Mouse (Mus musculus) liver, embryonic 14.5 days (tissue): ENCODE results near the gene Bod1l. TPM values are rescaled to one million over a fixed set of nuclear protein-coding genes. Genes with fewer than 3 reads are reported as not detected.

Experiments
- ATAC-seq: fragments of 200-750 bp; cut with Nextera tagmentation; 2 replicates; pipeline ENCODE4 v1.8.0; 2017; ENCODE audit warnings: moderate number of reproducible peaks, mild to moderate bottlenecking, moderate library complexity; ENCODE audit not compliant: insufficient read depth
- DNase-seq, 3 experiments: peaks; one replicate each; pipeline ENCODE4 v3.0.0-alpha.2; 2012 to 2013; ENCODE audit warnings: low read depth in 3 of 3, low spot score in 3 of 3
- H3K27ac ChIP-seq: fragments of 300-500 bp; sonication (generic); 2 replicates; pipeline ENCODE4 v1.5.1; 2014; ENCODE audit warnings: moderate library complexity, mild to moderate bottlenecking, control low read depth, inconsistent platforms
- H3K27me3 ChIP-seq: fragments of 300-500 bp; sonication (generic); 2 replicates; pipeline ENCODE4 v1.6.1; 2014; ENCODE audit warnings: mild to moderate bottlenecking, low read length, moderate library complexity; ENCODE audit not compliant: control insufficient read depth, insufficient read depth
- H3K36me3 ChIP-seq: fragments of 300-500 bp; sonication (generic); replicated peaks from 2 replicates; pipeline ENCODE4 v1.6.1; 2014; ENCODE audit warnings: low read depth; ENCODE audit not compliant: control insufficient read depth, insufficient read depth
- H3K4me1 ChIP-seq, 2 experiments: fragments of 200-500 bp in 1 of 2; fragments of 300-500 bp in 1 of 2; sonication (generic) in 1 of 2; replicated peaks; 2 replicates each; pipeline ENCODE4 v1.6.1; 2012 to 2014; ENCODE audit warnings: antibody characterized with exemption in 1 of 2, inconsistent platforms in 1 of 2, low read length in 1 of 2; ENCODE audit not compliant: control insufficient read depth in 2 of 2, insufficient read depth in 2 of 2
- H3K4me2 ChIP-seq: fragments of 300-500 bp; sonication (generic); 2 replicates; pipeline ENCODE4 v1.6.1; 2014; ENCODE audit warnings: low read depth, mild to moderate bottlenecking, control low read depth, moderate library complexity
- H3K4me3 ChIP-seq, 2 experiments: fragments of 200-500 bp in 1 of 2; fragments of 300-500 bp in 1 of 2; sonication (generic) in 1 of 2; 2 replicates each; pipeline ENCODE4 v1.5.1; 2012 to 2014; ENCODE audit warnings: low read depth in 2 of 2, low read length in 2 of 2, mild to moderate bottlenecking in 2 of 2, control low read depth in 1 of 2, inconsistent platforms in 1 of 2, moderate library complexity in 1 of 2; ENCODE audit not compliant: insufficient read depth in 1 of 2
- H3K9ac ChIP-seq: fragments of 300-500 bp; sonication (generic); replicated peaks from 2 replicates; pipeline ENCODE4 v1.6.1; 2014; ENCODE audit warnings: mild to moderate bottlenecking, control low read depth, moderate library complexity
- H3K9me3 ChIP-seq: fragments of 300-500 bp; sonication (generic); 2 replicates; pipeline ENCODE4 v1.6.1; 2016; ENCODE audit warnings: low read length, mixed read lengths; ENCODE audit not compliant: control insufficient read depth
- CTCF ChIP-seq: IDR thresholded peaks from 2 replicates; pipeline ENCODE4 v1.5.1; 2016; ENCODE audit warnings: antibody characterized with exemption, low read depth, control low read depth
- EP300 ChIP-seq: IDR thresholded peaks from 2 replicates; pipeline ENCODE4 v1.6.1; 2016; ENCODE audit warnings: antibody characterized with exemption, low read depth
- WGBS: fragments of 180-500 bp; shearing (Covaris S2); extraction: QIAGEN DNeasy Blood & Tissue Kit; methylation state at CpG from one replicate; pipeline ENCODE4 v1.1.7; 2014; ENCODE audit not compliant: insufficient replicate concordance; 5-methylcytosine and 5-hydroxymethylcytosine counted together
- polyA plus RNA-seq, 2 experiments: library from polyadenylated mRNA; depleted of rRNA in 1 of 2; stranded (reverse) in 1 of 2; unstranded in 1 of 2; fragments of >200 nt; fragmentation: Nextera tagmentation in 1 of 2; extraction: Ambion mirVana in 1 of 2; gene quantifications; 2 replicates each; pipeline versions ENCODE4 v1.2.1 to v1.2.3; 2012 to 2014

The Bod1l gene
- polyA plus RNA-seq, 2 experiments = 4.4 to 7.9 TPM

GRCm38 (mm10) chr5:41755373-41755960, 88.6 kb downstream of the Bod1l start:
- no peak for TF ChIP-seq EP300
- no peak for TF ChIP-seq CTCF
- Histone ChIP-seq H3K4me3 (no peak overlapping the region), H3K9ac (no peak overlapping the region), H3K4me2 (no peak overlapping the region), H3K36me3 (no peaks in the 10 kb centered on the region), H3K27ac (no peak overlapping the region), H3K27me3 (peaks cover 77% of the 10 kb centered on the region), H3K9me3 (no peaks in the 10 kb centered on the region), H3K4me1 (no peaks in the 10 kb centered on the region)
- DNase-seq = no peak
- WGBS = 2% methylated on average over 23 of the region's 23 CpGs
- ATAC-seq = no peak

DNA sequence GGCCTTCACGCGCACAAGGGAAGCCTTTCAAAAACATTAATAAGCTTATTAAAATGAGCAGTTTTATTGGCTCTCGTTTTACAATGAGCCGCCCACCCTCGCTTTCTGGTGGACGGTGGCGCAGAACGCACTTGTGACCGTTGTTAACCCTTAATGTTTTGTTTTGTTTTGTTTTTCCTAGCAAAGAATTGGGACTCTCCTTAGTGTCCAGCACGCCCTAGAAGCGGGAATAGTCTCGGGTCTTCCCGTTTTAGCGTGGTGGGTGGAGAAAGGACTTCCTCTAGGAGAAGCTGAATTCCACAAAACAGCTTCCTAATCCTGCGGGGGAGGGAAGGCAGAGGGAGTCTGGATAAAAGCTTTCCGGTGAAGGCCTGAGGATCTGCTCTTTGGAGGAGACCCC, 89.3 kb downstream of the Bod1l start:
- Histone ChIP-seq H3K9ac (no peak overlapping the region), H3K36me3 (no peaks in the 10 kb centered on the region), H3K27ac (no peak overlapping the region), H3K4me1 (no peaks in the 10 kb centered on the region), H3K4me3 (no peak overlapping the region), H3K27me3 (peaks cover 75% of the 10 kb centered on the region), H3K9me3 (no peaks in the 10 kb centered on the region), H3K4me2 (no peak overlapping the region)
- DNase-seq = no peak
- no peak for ATAC-seq
- under 1% methylated on average over 16 of the region's 16 CpGs for WGBS
- no peak for TF ChIP-seq CTCF
- TF ChIP-seq EP300 = no peak

GRCm38 (mm10) chr5:41754226-41754775, 89.8 kb downstream of the Bod1l start:
- Histone ChIP-seq H3K9me3 (no peaks in the 10 kb centered on the region), H3K27ac (no peak overlapping the region), H3K4me1 (no peaks in the 10 kb centered on the region), H3K9ac (no peak overlapping the region), H3K4me2 (no peak overlapping the region), H3K4me3 (no peak overlapping the region), H3K27me3 (peaks cover 73% of the 10 kb centered on the region), H3K36me3 (no peaks in the 10 kb centered on the region)
- ATAC-seq = no peak
- TF ChIP-seq EP300 (no peak), CTCF (no peak)
- no peak for DNase-seq
- 2% methylated on average over 17 of the region's 17 CpGs for WGBS

DNA sequence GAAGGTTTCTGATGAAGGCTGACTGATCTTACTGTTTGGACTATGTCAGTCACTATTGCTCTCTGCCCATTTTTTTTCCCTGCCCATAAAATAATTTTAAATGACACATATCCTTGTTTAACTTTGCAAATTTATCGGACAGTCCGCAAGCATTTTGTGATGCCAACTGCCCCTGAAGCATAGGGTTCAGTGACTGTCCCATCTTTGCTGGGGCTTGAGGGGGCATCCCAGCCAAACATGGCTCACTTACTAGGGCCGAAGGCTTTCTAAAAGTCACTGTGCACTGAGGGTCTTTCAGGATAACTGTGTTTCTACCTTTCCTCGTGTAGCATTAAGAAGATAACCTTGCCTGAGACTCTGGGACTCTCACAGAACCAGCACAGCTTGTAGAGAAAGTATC, 91.4 kb downstream of the Bod1l start:
- H3K27me3 ChIP-seq = peaks cover 62% of the 10 kb centered on the region
- 30% methylated on average over 4 of the region's 4 CpGs for WGBS

GRCm38 (mm10) chr5:41744898-41745780, 99.0 kb downstream of the Bod1l start:
- H3K9ac ChIP-seq = no peak overlapping the region
- peaks cover 9% of the 10 kb centered on the region for H3K27me3 ChIP-seq
- no peaks in the 10 kb centered on the region for H3K4me1 ChIP-seq
- H3K4me2 ChIP-seq = no peak overlapping the region
- H3K36me3 ChIP-seq = no peaks in the 10 kb centered on the region
- no peak overlapping the region for H3K27ac ChIP-seq
- H3K9me3 ChIP-seq = no peaks in the 10 kb centered on the region
- WGBS = 7% methylated on average over 11 of the region's 15 CpGs
- ATAC-seq (no peak), DNase-seq (no peak)
- TF ChIP-seq CTCF (no peak), EP300 (no peak)
- H3K4me3 ChIP-seq = no peak overlapping the region

More for the DNA sequence above, 91.4 kb downstream of the Bod1l start:
- H3K27ac ChIP-seq = no peak overlapping the region
- H3K9me3 ChIP-seq = no peaks in the 10 kb centered on the region
- H3K4me1 ChIP-seq = no peaks in the 10 kb centered on the region
- DNase-seq (no peak), ATAC-seq (no peak)
- no peak for TF ChIP-seq EP300
- no peak for TF ChIP-seq CTCF
- no peak overlapping the region for H3K4me3 ChIP-seq
- no peaks in the 10 kb centered on the region for H3K36me3 ChIP-seq
- no peak overlapping the region for H3K4me2 ChIP-seq
- H3K9ac ChIP-seq = no peak overlapping the region
